In genomic region chr13:112450210-112450609, GRCm38 (mm10) we compare ENCODE assay signal across 21 mouse cellular contexts.
"Had no signal": no experiment of that assay in that cellular context is flagged by ENCODE, and none has a peak within 500 bp of the region (broad histone marks: within the 10 kb centered on the region; RNA-seq: fewer than 3 reads in every experiment).

No protein-coding gene starts in this region.

- H3K36me3 ChIP-seq: liver, embryonic 15.5 days; lung, embryonic 15.5 days; midbrain, embryonic 13.5 days; midbrain, embryonic 15.5 days; neural tube, embryonic 13.5 days; neural tube, embryonic 15.5 days; stomach, embryonic 15.5 days had no signal

- DNase-seq: liver, postnatal 0 days; lung, adult 2 months; lung, postnatal 14 days; lung, postnatal 36 days; retina, postnatal 1 day; right cerebral cortex, adult 18-20 months; right cerebral cortex, postnatal 25 days; right cerebral cortex, postnatal 4 days; thymus, adult 2 months; thymus, postnatal 14 days; thymus, postnatal 36 days had no signal

- H3K4me1 ChIP-seq: liver, embryonic 15.5 days; lung, embryonic 15.5 days; midbrain, embryonic 13.5 days; midbrain, embryonic 15.5 days; neural tube, embryonic 15.5 days; stomach, embryonic 15.5 days had no signal

- H3K9ac ChIP-seq: liver, embryonic 15.5 days; liver, postnatal 0 days; lung, embryonic 15.5 days; midbrain, embryonic 13.5 days; midbrain, embryonic 15.5 days; neural tube, embryonic 13.5 days; neural tube, embryonic 15.5 days; stomach, embryonic 15.5 days had no signal

- H3K4me3 ChIP-seq: liver, embryonic 15.5 days; lung, embryonic 15.5 days; megakaryocyte, embryonic 14.5 days; midbrain, embryonic 13.5 days; midbrain, embryonic 15.5 days; neural tube, embryonic 13.5 days; neural tube, embryonic 15.5 days; stomach, embryonic 15.5 days had no signal

- H3K27ac ChIP-seq: liver, embryonic 15.5 days; lung, embryonic 15.5 days; macrophage; midbrain, embryonic 13.5 days; midbrain, embryonic 15.5 days; neural tube, embryonic 13.5 days; neural tube, embryonic 15.5 days; stomach, embryonic 15.5 days; stomach, postnatal 0 days had no signal

- H3K27me3 ChIP-seq: liver, embryonic 15.5 days; lung, embryonic 15.5 days; midbrain, embryonic 13.5 days; midbrain, embryonic 15.5 days; neural tube, embryonic 13.5 days; neural tube, embryonic 15.5 days; stomach, embryonic 15.5 days had no signal

- H3K9me3 ChIP-seq: liver, embryonic 15.5 days; lung, embryonic 15.5 days; midbrain, embryonic 13.5 days; midbrain, embryonic 15.5 days; neural tube, embryonic 13.5 days; neural tube, embryonic 15.5 days; stomach, embryonic 15.5 days had no signal
